Mouse (Mus musculus): ENCODE results near the gene Castor1. TPM values are rescaled to one million over a fixed set of nuclear protein-coding genes. Genes with fewer than 3 reads are reported as not detected.

Gene Castor1
- total and polyA plus RNA-seq, 2 experiments from 2014 or later, result 4.9 to 9.7 TPM

- H3K9ac ChIP-seq (replicated peaks; ENCODE audit: low read length, poor library complexity, severe bottlenecking), result no peak overlapping the region
- peaks cover 15% of the 10 kb centered on the region for H3K27me3 ChIP-seq (ENCODE audit: insufficient read depth, low read length)
- no peak overlapping the region for H3K4me3 ChIP-seq (ENCODE audit: low read depth, low read length)
- no peak overlapping the region for H3K27ac ChIP-seq (ENCODE audit: low read depth, low read length)
- H3K4me1 ChIP-seq (ENCODE audit: insufficient read depth, low read length), result no peaks in the 10 kb centered on the region
- no peak for TF ChIP-seq CTCF (IDR thresholded peaks at IDR 0.05)
- no peak overlapping the region for H3K4me2 ChIP-seq (ENCODE audit: low read depth, low read length, poor library complexity, severe bottlenecking)
- DNase-seq (ENCODE audit: low spot score), result no peak
- 64% methylated on average over 9 of the region's 9 CpGs for WGBS
- no peak for ATAC-seq (ENCODE audit: low FRiP score)
- no peaks in the 10 kb centered on the region for H3K9me3 ChIP-seq (ENCODE audit: low read length)
- H3K36me3 ChIP-seq (ENCODE audit: insufficient read depth, low read length), result peaks cover 6% of the 10 kb centered on the region
These were observed 1.9 kb downstream of the Castor1 start for GRCm38 (mm10) chr11:4219908-4220307.

- DNase-seq (ENCODE audit: low spot score) (peak; percentile 33), ATAC-seq (ENCODE audit: low FRiP score) (peak; percentile 34; the same call in 1 of the 2 replicates)
- TF ChIP-seq CTCF (IDR thresholded peaks at IDR 0.05), result peak; percentile 78
- Histone ChIP-seq H3K9me3 (ENCODE audit: low read length) (no peaks in the 10 kb centered on the region), H3K9ac (replicated peaks; ENCODE audit: low read length, poor library complexity, severe bottlenecking) (no peak overlapping the region), H3K4me2 (ENCODE audit: low read depth, low read length, poor library complexity, severe bottlenecking) (no peak overlapping the region), H3K4me1 (ENCODE audit: insufficient read depth, low read length) (no peaks in the 10 kb centered on the region), H3K27me3 (ENCODE audit: insufficient read depth, low read length) (peaks cover 15% of the 10 kb centered on the region), H3K4me3 (ENCODE audit: low read depth, low read length) (no peak overlapping the region), H3K27ac (ENCODE audit: low read depth, low read length) (no peak overlapping the region), H3K36me3 (ENCODE audit: insufficient read depth, low read length) (no peaks in the 10 kb centered on the region)
- 46% methylated on average over 28 of the region's 28 CpGs for WGBS
These were observed 2.7 kb downstream of the Castor1 start for GRCm38 (mm10) chr11:4220443-4221400.

DNA sequence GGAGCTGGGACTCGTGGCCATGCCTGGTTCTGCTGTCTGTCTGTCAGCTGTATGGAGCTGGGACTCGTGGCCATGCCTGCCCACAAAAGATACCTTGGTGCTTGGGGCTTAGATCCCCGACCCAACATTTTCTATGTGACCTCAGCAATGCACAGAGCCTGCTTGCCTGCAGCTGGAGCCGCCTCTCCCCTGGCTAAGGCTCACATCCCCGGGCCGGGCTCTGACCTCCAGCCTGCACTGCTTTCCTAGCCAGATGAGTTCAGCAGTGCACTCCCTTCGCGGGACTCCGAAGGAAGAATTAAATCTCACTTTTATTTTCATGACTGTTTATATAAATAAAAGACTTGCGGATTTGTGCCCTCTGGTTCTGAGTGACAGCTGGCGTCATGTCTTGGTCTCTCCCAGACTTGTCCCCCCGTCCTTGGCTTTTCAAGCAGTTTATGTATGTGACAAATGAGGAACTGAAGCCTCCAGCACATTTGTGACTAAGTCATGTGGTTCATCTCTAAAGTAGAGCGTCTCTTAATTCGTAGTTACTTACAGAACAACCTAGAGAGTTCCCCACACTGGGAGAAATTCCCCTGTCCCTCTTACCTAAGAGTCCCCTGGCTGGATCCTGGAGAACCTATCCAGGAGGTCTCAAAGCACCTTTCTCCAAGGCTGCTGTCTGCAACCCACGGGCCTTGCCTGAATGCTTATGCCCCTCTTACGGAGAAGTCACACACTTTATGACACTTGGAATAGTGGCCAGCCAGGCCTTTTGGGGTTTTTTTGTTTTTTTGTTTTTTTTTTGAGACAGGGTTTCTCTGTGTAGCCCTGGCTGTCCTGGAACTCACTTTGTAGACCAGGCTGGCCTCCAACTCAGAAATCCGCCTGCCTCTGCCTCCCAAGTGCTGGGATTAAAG, 4.3 kb downstream of the Castor1 start:
- no peak for TF ChIP-seq CTCF (IDR thresholded peaks at IDR 0.05)
- Histone ChIP-seq H3K9ac (replicated peaks; ENCODE audit: low read length, poor library complexity, severe bottlenecking) (no peak overlapping the region), H3K4me2 (ENCODE audit: low read depth, low read length, poor library complexity, severe bottlenecking) (no peak overlapping the region), H3K36me3 (ENCODE audit: insufficient read depth, low read length) (no peaks in the 10 kb centered on the region), H3K4me3 (ENCODE audit: low read depth, low read length) (no peak overlapping the region), H3K9me3 (ENCODE audit: low read length) (no peaks in the 10 kb centered on the region), H3K27ac (ENCODE audit: low read depth, low read length) (no peak overlapping the region), H3K27me3 (ENCODE audit: insufficient read depth, low read length) (peaks cover 12% of the 10 kb centered on the region), H3K4me1 (ENCODE audit: insufficient read depth, low read length) (no peaks in the 10 kb centered on the region)
- no peak for ATAC-seq (ENCODE audit: low FRiP score)
- DNase-seq (ENCODE audit: low spot score), result no peak
- 75% methylated on average over 17 of the region's 17 CpGs for WGBS

DNA sequence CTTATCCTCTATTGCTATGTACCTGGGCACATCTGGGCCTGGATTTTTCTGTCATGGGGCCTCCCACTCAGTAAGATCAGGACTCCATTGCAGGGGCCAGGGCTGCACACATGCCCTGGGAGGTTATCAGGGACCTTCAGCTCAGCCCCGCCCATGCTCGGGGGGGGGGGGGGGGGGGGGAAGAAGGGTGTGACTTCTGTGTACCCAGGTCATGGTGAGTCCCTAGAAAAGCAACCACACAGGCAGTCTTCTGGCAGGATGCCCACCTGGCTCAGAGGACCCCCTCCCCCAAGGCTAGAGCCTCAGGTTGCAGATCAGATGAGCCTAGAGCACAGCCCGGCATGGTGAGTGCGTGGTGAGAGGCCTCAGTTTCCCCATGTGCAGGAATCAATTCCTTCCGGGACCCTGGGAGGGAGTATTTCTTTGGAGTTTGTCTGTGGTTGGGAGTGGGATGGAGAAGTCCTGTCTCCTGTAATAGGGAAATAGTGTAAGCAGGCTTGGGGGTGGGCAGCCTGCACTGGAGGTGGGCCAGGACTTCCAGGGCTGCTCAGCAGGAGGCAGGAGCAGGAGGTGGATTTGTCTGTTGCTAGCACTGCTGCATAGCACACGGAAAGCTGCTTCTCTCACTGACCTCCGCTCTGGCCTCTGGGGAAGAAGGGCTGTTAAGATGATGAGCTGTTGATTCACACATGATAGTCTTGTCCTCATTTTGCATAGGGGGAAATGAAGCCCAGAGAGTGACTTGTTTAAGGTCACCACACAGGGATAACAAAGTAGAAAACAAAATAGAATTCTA, 5.6 kb downstream of the Castor1 start:
- Histone ChIP-seq H3K4me3 (ENCODE audit: low read depth, low read length) (no peak overlapping the region), H3K9me3 (ENCODE audit: low read length) (no peaks in the 10 kb centered on the region), H3K36me3 (ENCODE audit: insufficient read depth, low read length) (no peaks in the 10 kb centered on the region), H3K27me3 (ENCODE audit: insufficient read depth, low read length) (no peaks in the 10 kb centered on the region; the same call in 1 of the 2 replicates), H3K4me1 (ENCODE audit: insufficient read depth, low read length) (no peaks in the 10 kb centered on the region), H3K27ac (ENCODE audit: low read depth, low read length) (no peak overlapping the region), H3K9ac (replicated peaks; ENCODE audit: low read length, poor library complexity, severe bottlenecking) (no peak overlapping the region), H3K4me2 (ENCODE audit: low read depth, low read length, poor library complexity, severe bottlenecking) (no peak overlapping the region)
- TF ChIP-seq CTCF (IDR thresholded peaks at IDR 0.05), result no peak
- no peak for DNase-seq (ENCODE audit: low spot score)
- 28% methylated on average over 5 of the region's 7 CpGs for WGBS
- ATAC-seq (ENCODE audit: low FRiP score), result no peak

GRCm38 (mm10) chr11:4224223-4224622, 6.2 kb downstream of the Castor1 start:
- Histone ChIP-seq H3K27ac (ENCODE audit: low read depth, low read length) (no peak overlapping the region), H3K4me2 (ENCODE audit: low read depth, low read length, poor library complexity, severe bottlenecking) (no peak overlapping the region), H3K9ac (replicated peaks; ENCODE audit: low read length, poor library complexity, severe bottlenecking) (no peak overlapping the region), H3K36me3 (ENCODE audit: insufficient read depth, low read length) (no peaks in the 10 kb centered on the region), H3K9me3 (ENCODE audit: low read length) (no peaks in the 10 kb centered on the region), H3K4me1 (ENCODE audit: insufficient read depth, low read length) (no peaks in the 10 kb centered on the region), H3K4me3 (ENCODE audit: low read depth, low read length) (no peak overlapping the region), H3K27me3 (ENCODE audit: insufficient read depth, low read length) (no peaks in the 10 kb centered on the region)
- TF ChIP-seq CTCF (IDR thresholded peaks at IDR 0.05), result no peak
- WGBS, result 42% methylated on average over 2 of the region's 2 CpGs
- no peak for DNase-seq (ENCODE audit: low spot score)
- no peak for ATAC-seq (ENCODE audit: low FRiP score)

Data from midbrain, postnatal 0 days (tissue).